Mouse (Mus musculus) CH12.LX (cell line): Measurements from ENCODE around the gene Prr19.

Source experiments
- E2F4 ChIP-seq: IDR thresholded peaks from 2 replicates; pipeline ENCODE4 v1.6.1; 2011; ENCODE audit warnings: low read depth, low read length, improper control_type of control experiment; ENCODE audit not compliant: insufficient replicate concordance
- POLR2A ChIP-seq: IDR thresholded peaks from 2 replicates; pipeline ENCODE4 v1.6.1; 2011; ENCODE audit warnings: low read depth, mild to moderate bottlenecking, improper control_type of control experiment, low read length

DNA sequence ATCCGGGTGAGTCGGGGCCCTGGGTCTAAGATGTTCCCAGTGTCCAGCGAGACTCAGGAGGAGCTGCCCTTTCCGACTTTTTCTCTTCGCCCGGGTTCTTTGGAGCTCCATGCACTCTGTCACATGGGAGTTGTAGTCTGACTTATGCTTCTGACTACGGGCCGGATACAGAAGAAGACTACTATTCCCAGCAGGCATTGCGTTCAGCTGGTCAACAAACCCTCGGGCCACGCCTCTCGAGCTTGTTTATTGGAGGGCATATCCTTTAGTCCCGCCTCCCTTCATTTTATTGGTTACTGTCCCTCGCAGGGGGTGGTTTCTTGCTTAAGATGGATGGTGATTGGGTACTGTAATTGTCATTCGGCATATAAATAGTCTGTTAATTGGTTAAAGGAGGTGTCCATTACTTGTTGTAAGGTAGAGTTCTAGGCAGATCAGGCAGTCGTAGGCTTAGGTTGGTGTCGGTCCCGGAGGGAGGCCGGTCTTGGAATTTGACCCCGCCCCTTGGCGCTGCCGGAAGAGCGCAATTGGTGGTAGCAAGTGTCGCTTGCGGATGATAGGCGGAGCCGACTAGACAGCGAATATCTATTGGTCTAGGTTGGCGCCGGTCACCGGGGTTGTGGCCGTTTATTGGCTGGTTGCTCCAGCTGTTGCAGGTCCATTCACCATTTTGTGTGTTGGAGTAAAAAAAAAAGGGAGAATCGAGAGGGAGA is 33.3 kb upstream of the Prr19 start:
- TF ChIP-seq POLR2A: no peak; the same call in none of the 2 replicates
- no peak for TF ChIP-seq E2F4
